Mouse (Mus musculus) forebrain, embryonic 12.5 days (tissue): ENCODE data around the gene Alg9. TPM values are rescaled to one million over a fixed set of nuclear protein-coding genes. Genes with fewer than 3 reads are reported as not detected.

Experiments used
- ATAC-seq: fragments of 200-750 bp; cut with Nextera tagmentation; 2 replicates; pipeline ENCODE4 v1.8.0; 2017; ENCODE audit warnings: moderate TSS enrichment; ENCODE audit not compliant: low FRiP score
- H3K27ac ChIP-seq: fragments of 300-500 bp; sonication (generic); 2 replicates; pipeline ENCODE4 v1.5.1; 2016; ENCODE audit warnings: mild to moderate bottlenecking
- H3K27me3 ChIP-seq: fragments of 300-500 bp; sonication (generic); 2 replicates; pipeline ENCODE4 v1.6.1; 2016; ENCODE audit warnings: mild to moderate bottlenecking
- H3K36me3 ChIP-seq: fragments of 300-500 bp; sonication (generic); replicated peaks from 2 replicates; pipeline ENCODE4 v1.6.1; 2016; ENCODE audit warnings: mild to moderate bottlenecking
- H3K4me1 ChIP-seq: fragments of 300-500 bp; sonication (generic); 2 replicates; pipeline ENCODE4 v1.6.1; 2016
- H3K4me2 ChIP-seq: fragments of 300-500 bp; sonication (generic); 2 replicates; pipeline ENCODE4 v1.6.1; 2016; ENCODE audit warnings: mild to moderate bottlenecking, moderate library complexity
- H3K4me3 ChIP-seq: fragments of 300-500 bp; sonication (generic); replicated peaks from 2 replicates; pipeline ENCODE4 v1.5.1; 2016; ENCODE audit warnings: mild to moderate bottlenecking
- H3K9ac ChIP-seq: fragments of 300-500 bp; sonication (generic); 2 replicates; pipeline ENCODE4 v1.6.1; 2016; ENCODE audit warnings: mild to moderate bottlenecking
- H3K9me3 ChIP-seq: fragments of 300-500 bp; sonication (generic); 2 replicates; pipeline ENCODE4 v1.6.1; 2016
- WGBS: fragments of 180-500 bp; shearing (Covaris S2); methylation state at CpG from one replicate; pipeline ENCODE4 v1.1.7; 2016; 5-methylcytosine and 5-hydroxymethylcytosine counted together
- polyA plus RNA-seq: library from polyadenylated mRNA; unstranded; fragments of >200 nt; fragmentation: Nextera tagmentation; extraction: Ambion mirVana; gene quantifications from 2 replicates; pipeline ENCODE4 v1.2.1, GENCODE M21; 2016

Gene Alg9
- polyA plus RNA-seq, 1 experiment from 2014 or later, result 40.6 TPM

GRCm38 (mm10) chr9:50884741-50885599 lies 110.2 kb downstream of the Alg9 start:
- no peak overlapping the region for H3K4me2 ChIP-seq
- no peak for ATAC-seq
- WGBS, result 76% methylated on average over 10 of the region's 10 CpGs
- H3K9me3 ChIP-seq, result no peaks in the 10 kb centered on the region
- no peaks in the 10 kb centered on the region for H3K27me3 ChIP-seq
- no peak overlapping the region for H3K9ac ChIP-seq
- H3K27ac ChIP-seq, result peak overlapping the region; percentile 42; the same call in 1 of the 2 replicates
- H3K4me3 ChIP-seq, result no peak overlapping the region
- H3K4me1 ChIP-seq, result peaks cover 15% of the 10 kb centered on the region
- H3K36me3 ChIP-seq, result peaks cover 39% of the 10 kb centered on the region

- Histone ChIP-seq H3K27ac (no peak overlapping the region), H3K9ac (no peak overlapping the region), H3K9me3 (no peaks in the 10 kb centered on the region), H3K4me1 (peaks cover 15% of the 10 kb centered on the region), H3K4me2 (no peak overlapping the region), H3K36me3 (peaks cover 32% of the 10 kb centered on the region), H3K4me3 (no peak overlapping the region), H3K27me3 (no peaks in the 10 kb centered on the region)
- ATAC-seq, result no peak
- 64% methylated on average over 1 of the region's 1 CpGs for WGBS
Measured at GRCm38 (mm10) chr9:50885600-50885987, 110.8 kb downstream of the Alg9 start.

- H3K4me3 ChIP-seq, result no peak overlapping the region
- no peak overlapping the region for H3K27ac ChIP-seq
- no peaks in the 10 kb centered on the region for H3K27me3 ChIP-seq
- WGBS, result 100% methylated on average over 1 of the region's 1 CpGs
- peaks cover 15% of the 10 kb centered on the region for H3K4me1 ChIP-seq
- no peak overlapping the region for H3K9ac ChIP-seq
- H3K9me3 ChIP-seq, result no peaks in the 10 kb centered on the region
- peaks cover 31% of the 10 kb centered on the region for H3K36me3 ChIP-seq
- no peak overlapping the region for H3K4me2 ChIP-seq
- no peak for ATAC-seq
Measured at GRCm38 (mm10) chr9:50886870-50887269, 112.1 kb downstream of the Alg9 start.

- Histone ChIP-seq H3K27ac (peak overlapping the region; percentile 42; the same call in 1 of the 2 replicates), H3K4me3 (no peak overlapping the region), H3K36me3 (peaks cover 30% of the 10 kb centered on the region), H3K27me3 (no peaks in the 10 kb centered on the region), H3K9me3 (no peaks in the 10 kb centered on the region), H3K4me2 (no peak overlapping the region), H3K9ac (no peak overlapping the region), H3K4me1 (peaks cover 15% of the 10 kb centered on the region)
- no peak for ATAC-seq
- WGBS, result 40% methylated on average over 4 of the region's 4 CpGs
Measured at GRCm38 (mm10) chr9:50887351-50887750, 112.5 kb downstream of the Alg9 start.

- H3K27me3 ChIP-seq, result no peaks in the 10 kb centered on the region
- H3K9ac ChIP-seq, result no peak overlapping the region
- no peak for ATAC-seq
- peaks cover 15% of the 10 kb centered on the region for H3K4me1 ChIP-seq
- H3K4me2 ChIP-seq, result no peak overlapping the region
- no peak overlapping the region for H3K4me3 ChIP-seq
- 70% methylated on average over 6 of the region's 6 CpGs for whole genome bisulfite sequencing
- H3K27ac ChIP-seq, result no peak overlapping the region
- no peaks in the 10 kb centered on the region for H3K9me3 ChIP-seq
- H3K36me3 ChIP-seq, result peaks cover 23% of the 10 kb centered on the region
Measured at GRCm38 (mm10) chr9:50889211-50889610, 114.4 kb downstream of the Alg9 start.

GRCm38 (mm10) chr9:50889964-50890363 lies 115.1 kb downstream of the Alg9 start:
- Histone ChIP-seq H3K9me3 (no peaks in the 10 kb centered on the region), H3K9ac (no peak overlapping the region), H3K27ac (no peak overlapping the region), H3K36me3 (peaks cover 23% of the 10 kb centered on the region), H3K4me3 (no peak overlapping the region), H3K4me2 (no peak overlapping the region), H3K27me3 (no peaks in the 10 kb centered on the region), H3K4me1 (peaks cover 15% of the 10 kb centered on the region)
- ATAC-seq, result no peak
- 85% methylated on average over 4 of the region's 4 CpGs for WGBS

- ATAC-seq, result no peak
- whole genome bisulfite sequencing, result 83% methylated on average over 3 of the region's 3 CpGs
- peaks cover 29% of the 10 kb centered on the region for H3K36me3 ChIP-seq
- H3K4me2 ChIP-seq, result no peak overlapping the region
- H3K4me1 ChIP-seq, result peaks cover 9% of the 10 kb centered on the region
- H3K9ac ChIP-seq, result no peak overlapping the region
- no peak overlapping the region for H3K27ac ChIP-seq
- no peaks in the 10 kb centered on the region for H3K27me3 ChIP-seq
- no peak overlapping the region for H3K4me3 ChIP-seq
- H3K9me3 ChIP-seq, result no peaks in the 10 kb centered on the region
Measured at GRCm38 (mm10) chr9:50890494-50891090, 115.8 kb downstream of the Alg9 start.

Other genes starting within 250 kb of the Alg9 start
- 95.4 and 96.2 TPM in 2 replicates for gene Pts, start 246.3 kb upstream of the Alg9 start, polyA plus RNA-seq
- 12.3 and 16.1 TPM in 2 replicates for gene Il18, start 220.2 kb upstream of the Alg9 start, polyA plus RNA-seq
- gene Bco2, start 219.8 kb upstream of the Alg9 start, polyA plus RNA-seq, result 0.46 and 0.56 TPM in 2 replicates
- 0.32 and 0.33 TPM in 2 replicates for gene Tex12, start 213.7 kb upstream of the Alg9 start, polyA plus RNA-seq
- gene Sdhd, start 171.2 kb upstream of the Alg9 start, polyA plus RNA-seq, result 219 and 221 TPM in 2 replicates
- 385 and 386 TPM in 2 replicates for gene Timm8b, start 171.1 kb upstream of the Alg9 start, polyA plus RNA-seq
- 8.2 and 8.7 TPM in 2 replicates for gene Pih1d2, start 157.7 kb upstream of the Alg9 start, polyA plus RNA-seq
- 27.0 and 28.3 TPM in 2 replicates for gene Nkapd1, start 157.6 kb upstream of the Alg9 start, polyA plus RNA-seq
- gene Dlat, start 115.2 kb upstream of the Alg9 start, polyA plus RNA-seq, result 43.4 and 48.3 TPM in 2 replicates
- 18.2 and 18.6 TPM in 2 replicates for gene Dixdc1, start 35.5 kb upstream of the Alg9 start, polyA plus RNA-seq
- gene 2310030G06Rik, start 28.5 kb upstream of the Alg9 start, polyA plus RNA-seq, result 0.88 and 1.6 TPM in 2 replicates
- 3.9 and 6.5 TPM in 2 replicates for gene Cryab, start 23.7 kb upstream of the Alg9 start, polyA plus RNA-seq
- gene Hspb2, start 22.7 kb upstream of the Alg9 start, polyA plus RNA-seq, result 0.54 TPM in 1 of 2 replicates, not detected in the other
- 10.6 and 11.7 TPM in 2 replicates for gene Fdxacb1, start 6.8 kb upstream of the Alg9 start, polyA plus RNA-seq
- 35.6 and 38.0 TPM in 2 replicates for gene 1110032A03Rik, start 501 bp downstream of the Alg9 start, polyA plus RNA-seq
- 109 and 112 TPM in 2 replicates for gene Ppp2r1b, start 70.3 kb downstream of the Alg9 start, polyA plus RNA-seq
- gene Sik2, start 234.1 kb downstream of the Alg9 start, polyA plus RNA-seq, result 14.9 and 16.2 TPM in 2 replicates